Mouse (Mus musculus) hematopoietic stem cell, adult 5-6 weeks (primary cell): Measurements from ENCODE around the gene Nnmt. TPM values are rescaled to one million over a fixed set of nuclear protein-coding genes. Genes with fewer than 3 reads are reported as not detected.
A peak's percentile ranks its signal among the peaks of the same experiment; 100 is the strongest.

Source experiments
- ATAC-seq, 2 experiments: fragments of 125-278 bp in 1 of 2; replicated peaks in 1 of 2; 2 replicates each; pipeline ENCODE4 v1.8.0; 2016 to 2017; ENCODE audit warnings: inconsistent platforms in 2 of 2, mild to moderate bottlenecking in 2 of 2, moderate number of reproducible peaks in 2 of 2, low read depth in 1 of 2, moderate TSS enrichment in 1 of 2; ENCODE audit not compliant: low FRiP score in 2 of 2, poor library complexity in 2 of 2, severe bottlenecking in 2 of 2, insufficient read depth in 1 of 2, low TSS enrichment in 1 of 2
- total RNA-seq: library from RNA; stranded (forward); fragments of 172-1452, 232-1000 nt; gene quantifications from 2 replicates; pipeline ENCODE4 v1.2.3, GENCODE M21; 2017

Gene Nnmt
- total RNA-seq, 1 experiment from 2014 or later, result not detected

DNA sequence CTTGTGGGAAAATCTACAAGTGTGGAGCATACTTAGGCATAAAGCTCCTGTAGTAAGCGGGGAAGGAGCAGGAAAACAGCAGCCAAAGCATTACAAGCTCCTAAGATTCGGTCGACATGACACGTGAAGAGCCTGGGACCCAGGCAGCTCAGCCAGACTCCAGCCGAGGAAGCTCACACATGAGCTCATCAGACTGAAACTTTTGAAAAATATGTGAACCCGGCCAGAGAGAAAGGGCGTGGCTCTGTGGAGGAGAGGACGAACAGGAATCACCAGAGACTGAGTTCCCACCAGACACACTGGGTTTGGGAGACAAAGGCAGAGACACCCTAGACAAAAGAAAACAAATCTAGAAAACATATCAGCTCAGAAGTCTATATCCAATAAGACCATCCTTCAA is 35.9 kb upstream of the Nnmt start:
- no peak for ATAC-seq

DNA sequence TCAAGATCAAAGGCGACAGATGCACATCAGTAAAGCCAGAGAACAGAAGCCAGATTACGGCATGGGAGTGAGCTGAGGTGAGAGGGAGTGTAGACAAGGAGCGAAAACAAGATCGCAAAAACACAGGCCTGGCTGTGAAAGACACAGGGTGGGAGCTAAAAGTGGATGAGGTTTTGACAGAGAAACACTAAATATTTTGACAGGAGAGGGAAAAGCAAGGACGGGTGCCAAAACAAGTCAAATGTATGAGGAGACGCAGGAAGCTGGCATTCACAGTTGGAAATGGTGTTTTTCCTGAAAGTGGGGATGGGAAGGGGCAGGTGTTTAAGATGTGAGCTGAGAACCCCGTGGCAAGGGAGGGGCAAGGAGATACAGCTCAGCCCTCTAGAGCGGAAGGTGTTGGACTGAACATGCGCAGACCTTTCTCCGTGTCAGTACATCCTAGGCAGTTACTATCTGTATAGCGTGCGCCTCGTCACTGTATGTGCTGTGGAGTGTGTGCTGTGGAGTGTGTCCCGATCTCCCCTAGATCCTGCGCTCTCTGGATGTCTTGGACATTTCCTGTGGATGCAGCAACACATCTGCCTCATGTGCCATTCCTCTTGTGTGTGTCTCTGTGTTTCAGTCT is 33.3 kb upstream of the Nnmt start:
- no peak for ATAC-seq

- ATAC-seq, result no peak
Observed at GRCm38 (mm10) chr9:48637161-48637560, 32.2 kb upstream of the Nnmt start.

- ATAC-seq, result peak in 1 of 2 experiments; percentile 32; a peak in 1 of 4 replicates
Observed at GRCm38 (mm10) chr9:48635576-48636350, 30.8 kb upstream of the Nnmt start.

- ATAC-seq, result no peak
Observed at GRCm38 (mm10) chr9:48633147-48633546, 28.2 kb upstream of the Nnmt start.

- no peak for ATAC-seq
Observed at GRCm38 (mm10) chr9:48619268-48619667, 14.3 kb upstream of the Nnmt start.

DNA sequence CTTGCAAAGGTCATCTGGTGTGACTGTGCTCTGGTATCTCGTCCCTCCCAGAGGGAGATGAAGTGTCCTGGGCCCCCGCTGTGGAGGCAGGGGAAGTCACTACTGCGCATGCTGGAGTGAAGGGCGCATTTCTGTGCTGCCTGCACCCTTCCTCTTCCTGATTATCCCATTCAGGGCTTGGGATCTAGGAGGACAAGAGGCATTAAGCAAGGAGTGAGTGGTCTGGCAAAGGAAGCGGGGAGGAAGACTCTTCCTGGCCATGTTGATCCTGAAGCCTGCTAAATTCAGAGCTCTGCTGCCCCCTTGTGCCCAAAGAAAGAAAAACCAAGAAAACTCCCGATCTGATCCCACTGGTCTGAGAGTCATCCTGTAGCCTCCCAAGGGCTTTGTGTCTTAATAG is 13.6 kb upstream of the Nnmt start:
- ATAC-seq, result peak; percentile 45 to 65; a peak in 2 of 4 replicates

- ATAC-seq, result peak in 1 of 2 experiments; percentile 4; a peak in 1 of 4 replicates
Observed at GRCm38 (mm10) chr9:48618111-48618510, 13.2 kb upstream of the Nnmt start.

DNA sequence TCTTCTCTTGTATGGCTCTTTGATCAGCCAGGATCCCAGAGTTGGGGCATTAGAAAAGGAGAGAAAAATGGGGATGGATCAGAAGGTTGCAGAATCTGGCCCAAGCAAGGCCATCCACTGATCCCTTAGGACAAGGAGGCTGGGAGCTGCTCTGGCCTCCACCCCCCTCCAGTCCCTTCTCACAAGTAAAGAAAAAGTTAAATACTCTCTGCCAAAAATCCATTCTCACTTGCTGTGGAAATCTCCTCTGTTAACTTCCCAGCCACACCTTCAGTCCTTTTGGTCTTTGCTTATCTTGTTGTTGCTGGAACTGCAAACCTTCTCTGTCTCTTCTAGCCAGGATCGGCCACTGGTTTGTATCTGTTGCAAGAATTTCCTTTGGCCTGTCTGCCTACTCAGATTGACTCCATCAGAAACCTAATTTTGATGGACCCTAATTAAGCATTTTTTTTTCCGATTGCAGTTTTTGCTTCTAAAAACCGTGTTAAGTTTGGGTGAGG is 12.6 kb upstream of the Nnmt start:
- ATAC-seq, result no peak

GRCm38 (mm10) chr9:48613221-48613620 is 8.3 kb upstream of the Nnmt start:
- no peak for ATAC-seq

DNA sequence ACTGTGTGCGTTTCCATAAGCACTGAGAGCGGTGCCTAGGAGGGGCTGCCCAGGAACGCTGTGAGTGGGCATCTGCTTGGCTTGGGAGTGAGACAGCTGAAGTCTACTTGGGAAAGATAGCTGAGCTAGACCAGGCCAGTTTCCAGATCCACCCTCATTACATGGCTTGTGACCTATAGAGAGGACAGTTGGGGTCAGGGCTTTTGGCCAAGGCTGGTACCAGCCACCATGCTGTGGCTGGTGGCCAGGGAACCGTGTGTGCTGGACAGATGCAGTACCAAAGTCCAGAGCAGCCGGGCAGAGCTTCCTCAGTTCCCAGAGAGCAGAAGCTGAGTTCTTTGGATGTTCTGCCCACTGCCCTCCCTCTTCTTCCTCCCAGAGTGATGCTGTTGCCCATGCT is 7.6 kb upstream of the Nnmt start:
- ATAC-seq, result no peak

- no peak for ATAC-seq
Observed at GRCm38 (mm10) chr9:48611032-48611431, 6.1 kb upstream of the Nnmt start.

DNA sequence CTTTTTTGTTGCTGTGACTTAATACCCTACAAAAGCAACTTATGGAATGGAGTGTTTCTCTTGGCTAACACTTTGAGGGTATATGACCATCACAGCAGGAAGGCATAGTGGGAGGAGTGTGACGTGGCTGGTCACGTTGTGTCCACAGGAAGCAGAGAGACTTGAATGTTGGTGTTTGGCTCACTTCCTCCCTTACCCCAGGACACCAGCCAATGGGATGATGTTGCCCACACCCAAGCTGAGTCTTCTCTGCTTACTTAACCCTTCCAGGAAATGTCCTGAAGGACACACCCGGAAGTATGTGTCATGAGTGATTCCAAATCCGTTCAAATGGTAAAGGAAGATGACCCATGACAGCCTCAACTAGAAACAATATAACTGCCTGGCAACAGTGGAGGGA is 4.8 kb upstream of the Nnmt start:
- ATAC-seq, result no peak

GRCm38 (mm10) chr9:48607417-48607816 is 2.5 kb upstream of the Nnmt start:
- ATAC-seq, result no peak

- peak in 1 of 2 experiments; percentile 21; a peak in 1 of 4 replicates for ATAC-seq
Observed at GRCm38 (mm10) chr9:48606171-48606570, 1.2 kb upstream of the Nnmt start.

DNA sequence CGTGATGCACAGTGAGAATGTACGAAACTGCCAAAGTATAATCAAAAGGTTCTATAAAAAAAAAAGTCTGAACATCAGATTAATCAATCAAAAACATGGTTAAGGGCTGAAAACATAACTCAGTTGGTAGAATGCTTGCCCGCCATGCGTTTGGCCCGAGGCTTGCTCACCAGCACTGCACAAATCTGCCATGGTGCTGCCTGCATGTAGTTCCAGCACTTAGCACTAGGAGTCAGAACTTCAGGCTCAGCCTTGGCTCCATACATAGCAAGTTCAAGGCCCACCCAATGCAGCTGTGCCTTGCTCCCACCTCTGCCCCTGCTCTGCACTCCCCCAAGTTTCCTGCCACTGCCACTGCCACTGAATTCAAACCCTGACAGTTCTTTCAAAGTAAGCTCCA is 744 bp upstream of the Nnmt start:
- ATAC-seq, result peak in 1 of 2 experiments; percentile 32; a peak in 1 of 4 replicates

GRCm38 (mm10) chr9:48604226-48604625 is 727 bp downstream of the Nnmt start:
- no peak for ATAC-seq

- no peak for ATAC-seq
Observed at GRCm38 (mm10) chr9:48600881-48601280, 4.1 kb downstream of the Nnmt start.
